Mouse (Mus musculus) testis, adult 2 months (tissue): ENCODE data around the gene Ccdc127.

Experiments
- CTCF ChIP-seq: fragments of 200-500 bp; IDR thresholded peaks from 2 replicates; pipeline ENCODE4 v1.5.1; 2012; ENCODE audit warnings: low read depth, mild to moderate bottlenecking, inconsistent platforms, low read length, moderate library complexity; ENCODE audit not compliant: control insufficient read depth, insufficient read depth, insufficient replicate concordance
- POLR2A ChIP-seq: fragments of 200-500 bp; IDR thresholded peaks from 2 replicates; pipeline ENCODE4 v1.6.1; 2012; ENCODE audit warnings: low read depth, mild to moderate bottlenecking, inconsistent platforms, low read length, moderate library complexity; ENCODE audit not compliant: control insufficient read depth

GRCm38 (mm10) chr13:74316789-74317169 lies 33.3 kb upstream of the Ccdc127 start:
- TF ChIP-seq POLR2A = no peak
- TF ChIP-seq CTCF = no peak
